Mouse (Mus musculus) intestine, embryonic 16.5 days (tissue): Measurements from ENCODE around the gene Snx20. TPM values are rescaled to one million over a fixed set of nuclear protein-coding genes. Genes with fewer than 3 reads are reported as not detected.
A peak's percentile ranks its signal among the peaks of the same experiment; 100 is the strongest.

Experiments used
- ATAC-seq: fragments of 200-750 bp; cut with Nextera tagmentation; 2 replicates; pipeline ENCODE4 v1.8.0; 2017; ENCODE audit warnings: moderate TSS enrichment, moderate library complexity
- H3K27ac ChIP-seq: fragments of 300-500 bp; sonication (generic); 2 replicates; pipeline ENCODE4 v1.5.1; 2014; ENCODE audit warnings: mild to moderate bottlenecking, low read length
- H3K27me3 ChIP-seq: fragments of 300-500 bp; sonication (generic); replicated peaks from 2 replicates; pipeline ENCODE4 v1.6.1; 2014; ENCODE audit warnings: low read length, control low read depth, mixed read lengths; ENCODE audit not compliant: control insufficient read depth, insufficient read depth
- H3K36me3 ChIP-seq: fragments of 300-500 bp; sonication (generic); 2 replicates; pipeline ENCODE4 v1.6.1; 2014; ENCODE audit warnings: low read length, control low read depth; ENCODE audit not compliant: control insufficient read depth, insufficient read depth
- H3K4me1 ChIP-seq: fragments of 300-500 bp; sonication (generic); 2 replicates; pipeline ENCODE4 v1.6.1; 2014; ENCODE audit warnings: low read length, control low read depth, mixed read lengths; ENCODE audit not compliant: control insufficient read depth, insufficient read depth
- H3K4me2 ChIP-seq: fragments of 300-500 bp; sonication (generic); 2 replicates; pipeline ENCODE4 v1.6.1; 2014; ENCODE audit warnings: low read depth, low read length, control low read depth
- H3K4me3 ChIP-seq: fragments of 300-500 bp; sonication (generic); 2 replicates; pipeline ENCODE4 v1.5.1; 2014; ENCODE audit warnings: mild to moderate bottlenecking, low read length
- H3K9ac ChIP-seq: fragments of 300-500 bp; sonication (generic); 2 replicates; pipeline ENCODE4 v1.6.1; 2014; ENCODE audit warnings: low read depth, low read length
- H3K9me3 ChIP-seq: fragments of 300-500 bp; sonication (generic); 2 replicates; pipeline ENCODE4 v1.6.1; 2016; ENCODE audit warnings: low read length, control low read depth; ENCODE audit not compliant: control insufficient read depth
- WGBS: fragments of 180-500 bp; shearing (Covaris S2); extraction: QIAGEN DNeasy Blood & Tissue Kit; methylation state at CpG from one replicate; pipeline ENCODE4 v1.1.7; 2014; 5-methylcytosine and 5-hydroxymethylcytosine counted together
- polyA plus RNA-seq: library from polyadenylated mRNA; unstranded; fragments of >200 nt; fragmentation: Nextera tagmentation; extraction: Ambion mirVana; gene quantifications from 2 replicates; pipeline ENCODE4 v1.2.1, GENCODE M21; 2015

Snx20 gene
- polyA plus RNA-seq: 2.7 and 8.0 TPM in 2 replicates

DNA sequence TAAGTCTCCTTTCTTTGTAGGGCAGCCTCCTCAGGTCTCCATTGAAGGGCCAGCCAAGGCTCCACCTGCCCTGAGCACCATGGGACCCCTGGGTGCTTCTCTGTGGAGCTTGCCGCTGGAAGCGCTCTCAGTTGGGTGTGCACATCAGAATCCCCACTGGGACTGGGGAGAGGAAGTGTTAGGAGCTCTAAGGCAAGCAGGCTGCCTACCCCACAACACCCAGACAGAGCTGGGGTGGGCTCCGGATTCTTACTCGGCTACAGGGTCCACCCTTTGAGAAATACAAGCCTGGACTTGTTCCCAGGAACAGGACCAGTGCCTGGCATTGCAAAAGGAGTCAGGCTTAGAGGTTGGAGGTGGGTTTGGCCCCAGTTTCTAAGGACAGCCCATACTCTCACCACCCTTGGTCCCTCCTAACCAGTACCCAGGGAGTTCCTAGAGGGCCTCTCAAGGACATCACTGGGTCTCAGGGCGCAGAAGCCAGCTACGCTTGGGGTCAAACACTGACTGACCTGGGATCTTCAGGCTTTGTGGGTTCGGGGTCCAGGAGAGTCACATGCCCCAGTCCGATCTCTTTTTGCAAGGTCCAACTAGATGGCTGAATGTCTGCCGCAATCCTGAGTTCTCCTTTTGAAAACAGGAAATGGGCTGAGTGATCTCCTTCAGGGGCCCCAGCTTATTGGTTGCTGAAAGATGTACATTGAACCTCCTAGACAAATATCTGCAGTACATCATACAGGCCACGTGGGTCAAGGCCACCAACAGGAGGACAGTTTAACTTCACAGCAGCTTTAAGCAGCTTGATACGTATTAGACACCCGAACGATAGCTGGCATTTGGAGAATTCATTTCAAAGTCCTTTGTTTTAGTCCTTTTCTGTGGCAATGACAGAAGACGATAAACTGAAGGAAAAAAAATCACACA is at the start of gene Snx20:
Gene Snx20, minus strand, starts transcription at position 655 of the 924 bp plus-strand sequence.
- ATAC-seq: peak; percentile 73
- H3K4me2 ChIP-seq: peak within 1 kb of the TSS; percentile 32
- peak within 1 kb of the TSS; percentile 33 for H3K4me3 ChIP-seq
- WGBS: 70% methylated on average over 14 of the region's 14 CpGs
- H3K36me3 ChIP-seq: no peaks in the 10 kb centered on the region
- H3K4me1 ChIP-seq: 0 out of 2 replicates have a peak, but pooled peaks cover 4% of the 10 kb centered on the region
- peak within 1 kb of the TSS; percentile 50; the same call in 1 of the 2 replicates for H3K9ac ChIP-seq
- no peaks in the 10 kb centered on the region for H3K27me3 ChIP-seq
- H3K27ac ChIP-seq: peak within 1 kb of the TSS; percentile 9; the same call in 1 of the 2 replicates
- no peaks in the 10 kb centered on the region for H3K9me3 ChIP-seq

DNA sequence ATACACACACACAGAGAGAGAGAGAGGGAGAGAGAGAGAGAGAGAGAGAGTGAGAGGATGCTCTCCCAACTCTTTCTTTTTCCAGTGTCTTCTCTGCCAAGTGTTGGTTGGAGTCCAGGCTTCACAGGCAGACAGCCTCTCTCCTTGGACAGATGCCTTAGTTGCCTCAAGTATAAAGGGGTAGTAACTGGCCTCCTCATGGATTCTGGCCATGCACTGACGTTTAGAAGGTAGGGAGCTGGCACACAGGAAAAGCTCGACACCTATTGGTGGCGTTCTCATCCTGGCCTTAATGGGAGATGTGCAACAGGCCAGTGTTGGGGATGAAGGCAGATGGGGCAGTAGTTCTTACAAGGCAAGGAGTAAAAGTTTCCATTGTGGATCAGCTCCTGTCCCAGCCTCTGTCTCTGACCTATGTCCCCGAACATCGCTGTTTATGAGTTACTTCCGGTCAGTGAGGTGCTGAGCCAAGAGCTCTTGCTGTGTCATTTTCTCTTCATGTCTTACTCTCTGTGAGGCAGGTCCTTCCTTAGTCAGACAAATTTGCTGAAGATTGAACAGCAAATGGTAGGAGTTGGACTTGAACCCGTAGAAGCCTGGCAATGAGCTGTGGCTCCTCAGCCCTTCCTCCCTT is 47.8 kb upstream of the Snx20 start:
- WGBS: 76% methylated on average over 7 of the region's 7 CpGs

DNA sequence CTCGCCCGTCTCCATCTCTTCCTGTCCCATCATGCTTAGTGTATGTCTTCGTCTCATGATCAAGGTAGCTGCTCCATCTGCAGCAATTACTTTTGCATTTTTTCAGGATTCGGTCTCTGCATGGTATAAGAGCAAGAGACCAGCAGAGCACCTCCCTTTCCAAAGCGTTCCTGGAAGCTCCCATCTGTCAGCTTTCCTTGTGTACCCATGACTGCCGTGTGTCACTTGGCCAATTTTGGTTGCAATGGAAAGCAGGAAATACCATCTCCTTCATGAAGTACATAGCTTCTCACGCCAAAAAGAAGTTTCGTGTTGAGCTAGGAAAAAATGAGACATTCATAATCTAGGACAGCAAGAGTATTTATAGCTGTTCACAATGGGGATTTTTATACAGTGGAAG is 45.1 kb upstream of the Snx20 start:
- no peaks in the 10 kb centered on the region for H3K9me3 ChIP-seq
- no peaks in the 10 kb centered on the region for H3K4me1 ChIP-seq
- H3K27ac ChIP-seq: no peak overlapping the region
- no peak overlapping the region for H3K9ac ChIP-seq
- WGBS: 85% methylated on average over 8 of the region's 8 CpGs
- no peak overlapping the region for H3K4me3 ChIP-seq
- no peaks in the 10 kb centered on the region for H3K36me3 ChIP-seq
- no peak overlapping the region for H3K4me2 ChIP-seq
- no peak for ATAC-seq
- no peaks in the 10 kb centered on the region for H3K27me3 ChIP-seq

More for the DNA sequence above, 47.8 kb upstream of the Snx20 start:
- Histone ChIP-seq H3K9ac (no peak overlapping the region), H3K36me3 (no peaks in the 10 kb centered on the region), H3K4me1 (0 out of 2 replicates have a peak, but pooled peaks cover under 1% of the 10 kb centered on the region), H3K27ac (no peak overlapping the region), H3K9me3 (no peaks in the 10 kb centered on the region), H3K27me3 (no peaks in the 10 kb centered on the region), H3K4me3 (no peak overlapping the region), H3K4me2 (no peak overlapping the region)
- no peak for ATAC-seq

DNA sequence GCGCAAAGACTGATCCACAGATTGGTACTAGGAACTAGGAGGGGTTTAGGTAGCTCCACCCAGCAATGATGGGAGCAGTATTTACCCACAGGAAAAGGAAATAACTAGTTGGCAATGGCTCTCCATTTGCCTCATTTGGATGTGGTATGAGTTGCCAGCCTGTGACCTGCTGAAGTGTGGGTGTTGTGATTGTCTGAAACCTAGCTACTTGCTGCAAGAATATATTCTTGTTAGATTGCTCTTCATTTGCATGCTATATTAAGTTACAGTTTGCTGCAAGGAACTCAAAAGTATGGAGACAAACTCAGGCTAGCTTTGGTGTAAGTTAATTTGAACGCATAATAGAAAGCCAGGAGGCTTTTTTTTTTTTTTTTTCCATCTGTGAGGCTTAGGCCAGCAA is 44.6 kb upstream of the Snx20 start:
- Histone ChIP-seq H3K4me1 (no peaks in the 10 kb centered on the region), H3K4me2 (no peak overlapping the region), H3K9me3 (no peaks in the 10 kb centered on the region), H3K27me3 (no peaks in the 10 kb centered on the region), H3K9ac (no peak overlapping the region), H3K36me3 (no peaks in the 10 kb centered on the region), H3K27ac (no peak overlapping the region), H3K4me3 (no peak overlapping the region)
- WGBS: 89% methylated on average over 2 of the region's 2 CpGs
- no peak for ATAC-seq

DNA sequence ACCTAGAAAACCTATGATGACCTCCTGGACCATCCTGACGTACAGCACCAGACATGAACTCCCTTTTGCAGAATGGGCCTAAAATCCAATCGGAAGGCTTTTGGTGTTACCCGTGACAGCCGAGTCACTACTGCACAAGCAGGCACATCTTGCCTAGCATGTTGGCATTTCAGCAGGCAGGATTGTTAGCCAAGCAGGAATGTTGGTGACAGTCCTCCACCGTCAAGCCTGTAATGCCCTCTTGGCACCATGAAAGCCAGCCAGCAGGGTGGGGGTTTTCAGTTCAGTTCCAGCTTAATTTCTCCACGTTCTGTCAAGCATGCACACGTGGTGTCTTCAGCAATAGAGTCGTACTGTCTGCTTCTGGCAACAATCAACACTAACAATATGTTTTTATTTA is 41.1 kb upstream of the Snx20 start:
- WGBS: 82% methylated on average over 8 of the region's 8 CpGs
- no peak overlapping the region for H3K27ac ChIP-seq

DNA sequence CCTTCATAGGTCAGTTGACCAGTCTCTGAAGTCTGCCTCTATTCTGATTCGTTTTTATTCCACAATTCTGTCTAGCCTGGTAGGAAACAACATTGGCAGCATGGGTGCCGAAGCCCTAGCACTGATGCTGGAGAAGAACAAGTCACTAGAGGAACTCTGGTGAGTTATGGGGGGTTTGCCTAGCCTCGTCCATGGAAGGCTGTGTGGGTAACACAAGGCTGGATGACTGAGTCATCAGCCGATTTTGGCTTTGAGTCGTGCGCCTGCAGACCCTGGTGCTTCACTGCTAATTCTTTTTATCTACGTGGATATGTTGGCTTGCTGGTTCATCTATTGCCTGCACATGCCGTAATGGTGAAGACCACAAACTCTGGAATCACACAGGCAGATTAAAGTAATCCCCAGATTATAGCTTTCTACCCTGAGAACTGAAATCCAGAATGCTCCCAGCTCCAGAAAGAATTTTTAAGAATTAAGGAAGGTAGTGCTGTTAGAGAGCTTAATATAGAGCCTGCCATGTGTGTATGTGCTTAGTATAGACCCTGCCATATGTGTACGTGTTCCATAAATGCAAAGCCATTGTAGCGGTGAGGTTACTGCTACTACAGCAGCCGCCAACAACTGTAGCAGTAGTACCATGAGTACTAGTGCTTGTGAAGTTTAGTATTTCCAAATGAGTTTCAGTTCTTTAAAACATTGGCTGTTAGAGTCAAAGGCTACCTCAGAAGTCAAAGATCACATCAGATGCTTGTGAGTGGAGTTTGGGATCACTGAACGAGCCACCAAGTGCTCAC is 39.6 kb upstream of the Snx20 start:
- no peaks in the 10 kb centered on the region for H3K27me3 ChIP-seq
- H3K4me3 ChIP-seq: no peak overlapping the region
- H3K36me3 ChIP-seq: no peaks in the 10 kb centered on the region
- no peaks in the 10 kb centered on the region for H3K4me1 ChIP-seq
- H3K4me2 ChIP-seq: no peak overlapping the region
- 89% methylated on average over 12 of the region's 12 CpGs for WGBS
- ATAC-seq: no peak
- H3K9ac ChIP-seq: no peak overlapping the region
- no peaks in the 10 kb centered on the region for H3K9me3 ChIP-seq
- H3K27ac ChIP-seq: no peak overlapping the region

More for the DNA sequence above, 41.1 kb upstream of the Snx20 start:
- Histone ChIP-seq H3K4me2 (no peak overlapping the region), H3K36me3 (no peaks in the 10 kb centered on the region), H3K27me3 (no peaks in the 10 kb centered on the region), H3K4me1 (no peaks in the 10 kb centered on the region), H3K9ac (no peak overlapping the region), H3K9me3 (no peaks in the 10 kb centered on the region), H3K4me3 (no peak overlapping the region)
- ATAC-seq: no peak

DNA sequence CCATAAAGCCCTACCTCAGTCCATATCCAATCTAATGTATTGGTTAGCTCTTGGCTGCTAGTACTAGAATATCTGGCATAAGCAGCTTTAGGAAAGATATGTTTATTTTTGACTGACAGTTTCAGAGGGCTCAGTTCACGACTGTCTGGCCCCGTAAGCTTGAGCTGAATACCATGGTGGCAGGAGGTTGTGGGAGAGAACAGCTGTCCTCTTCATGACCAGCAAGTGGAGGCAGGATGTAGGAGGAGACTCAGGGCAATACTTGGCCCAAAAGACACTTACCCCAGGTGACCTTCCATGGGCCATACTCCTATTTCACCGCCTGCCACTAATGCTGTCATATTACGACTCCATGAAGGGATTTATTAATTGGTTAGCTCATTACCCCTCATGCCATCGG is 37.9 kb upstream of the Snx20 start:
- no peaks in the 10 kb centered on the region for H3K9me3 ChIP-seq
- ATAC-seq: no peak
- no peak overlapping the region for H3K4me2 ChIP-seq
- 70% methylated on average over 5 of the region's 5 CpGs for WGBS
- H3K4me1 ChIP-seq: peaks cover 1% of the 10 kb centered on the region; the same call in 1 of the 2 replicates
- no peak overlapping the region for H3K27ac ChIP-seq
- no peaks in the 10 kb centered on the region for H3K36me3 ChIP-seq
- no peak overlapping the region for H3K4me3 ChIP-seq
- no peak overlapping the region for H3K9ac ChIP-seq
- no peaks in the 10 kb centered on the region for H3K27me3 ChIP-seq

DNA sequence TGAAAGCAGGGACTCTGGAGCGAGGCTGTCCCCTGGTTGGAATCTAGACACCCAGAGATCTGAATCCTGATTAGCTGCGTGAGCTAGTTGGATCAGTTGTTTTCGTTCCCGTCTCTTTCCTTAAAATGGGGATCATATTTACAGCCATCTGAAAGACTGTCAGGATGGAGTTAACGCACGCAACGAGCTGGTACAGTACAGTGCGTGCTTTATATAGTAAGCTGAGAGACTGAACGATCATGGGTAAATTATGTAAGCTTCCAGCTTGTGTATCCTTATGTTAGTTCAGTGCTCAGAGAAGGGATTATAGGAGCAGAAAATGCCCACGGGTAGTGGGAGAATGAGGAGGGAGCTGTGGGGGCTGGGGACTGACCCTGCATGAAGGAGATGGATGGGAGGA is 35.6 kb upstream of the Snx20 start:
- Histone ChIP-seq H3K4me2 (no peak overlapping the region), H3K36me3 (no peaks in the 10 kb centered on the region), H3K4me1 (peaks cover 3% of the 10 kb centered on the region; the same call in 1 of the 2 replicates), H3K9me3 (no peaks in the 10 kb centered on the region), H3K4me3 (no peak overlapping the region), H3K27me3 (no peaks in the 10 kb centered on the region), H3K9ac (no peak overlapping the region), H3K27ac (no peak overlapping the region)
- ATAC-seq: no peak
- 84% methylated on average over 10 of the region's 10 CpGs for WGBS

DNA sequence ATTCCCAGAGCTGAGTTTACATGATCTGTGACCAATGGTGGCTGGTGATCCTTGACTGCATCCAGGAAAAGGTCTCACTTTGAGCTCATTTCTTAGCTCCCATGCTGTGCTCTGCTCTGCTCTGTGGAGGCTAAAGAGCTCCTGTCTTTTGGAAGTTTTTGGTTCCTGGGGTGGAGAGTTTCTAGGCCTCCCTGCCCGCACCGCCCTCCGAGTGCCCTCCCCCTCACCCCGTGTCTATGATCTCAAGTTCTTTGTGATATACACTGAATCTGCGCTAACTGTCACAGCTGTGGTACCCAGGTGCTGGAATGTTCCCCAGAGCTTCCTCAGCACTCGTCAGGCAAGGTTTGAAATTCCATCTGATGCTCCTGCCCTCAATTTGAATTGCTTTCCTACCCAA is 34.9 kb upstream of the Snx20 start:
- no peak overlapping the region for H3K9ac ChIP-seq
- peaks cover 3% of the 10 kb centered on the region; the same call in 1 of the 2 replicates for H3K4me1 ChIP-seq
- no peak overlapping the region for H3K4me3 ChIP-seq
- no peaks in the 10 kb centered on the region for H3K27me3 ChIP-seq
- H3K9me3 ChIP-seq: no peaks in the 10 kb centered on the region
- WGBS: 83% methylated on average over 6 of the region's 6 CpGs
- no peak overlapping the region for H3K27ac ChIP-seq
- no peaks in the 10 kb centered on the region for H3K36me3 ChIP-seq
- no peak overlapping the region for H3K4me2 ChIP-seq
- no peak for ATAC-seq
